Mouse (Mus musculus): Measurements from ENCODE around the gene Chpt1.

GRCm38 (mm10) chr10:88513574-88514135, 9.8 kb upstream of the Chpt1 start:
- TF ChIP-seq CTCF (conservative IDR thresholded peaks at IDR 0.05; ENCODE audit: low read length) (peak; percentile 25), POU5F1 (IDR thresholded peaks at IDR 0.05; ENCODE audit: borderline replicate concordance, low read length) (no peak)

All from E14TG2a.4 (cell line).